Mouse (Mus musculus): ENCODE data around the gene Plagl2. TPM values are rescaled to one million over a fixed set of nuclear protein-coding genes. Genes with fewer than 3 reads are reported as not detected.
A peak's percentile ranks its signal among the peaks of the same experiment; 100 is the strongest.

Plagl2 gene
- polyA plus RNA-seq, 1 experiment = 13.2 TPM

- no peak for TF ChIP-seq POLR2A (IDR thresholded peaks at IDR 0.05; ENCODE audit: insufficient read depth, low read length)
- no peak for TF ChIP-seq CTCF (IDR thresholded peaks at IDR 0.05; ENCODE audit: low read depth, low read length)
- TF ChIP-seq EP300 (IDR thresholded peaks at IDR 0.05; ENCODE audit: insufficient read depth, low read depth, low read length) = no peak
- Histone ChIP-seq H3K9ac (ENCODE audit: low read depth, poor library complexity, severe bottlenecking) (no peak overlapping the region), H3K36me3 (ENCODE audit: control insufficient read depth, insufficient read depth, low read length, poor library complexity, severe bottlenecking) (peaks cover 4% of the 10 kb centered on the region; the same call in 1 of the 2 replicates), H3K4me1 (ENCODE audit: control insufficient read depth, insufficient read depth, low read length) (no peaks in the 10 kb centered on the region), H3K27me3 (ENCODE audit: control insufficient read depth, insufficient read depth, low read length, poor library complexity, severe bottlenecking) (no peaks in the 10 kb centered on the region), H3K4me3 (ENCODE audit: low read depth, low read length) (no peak overlapping the region), H3K27ac (ENCODE audit: insufficient read depth, low read length) (no peak overlapping the region), H3K9me3 (replicated peaks; ENCODE audit: control insufficient read depth, insufficient read depth, low read length, poor library complexity, severe bottlenecking) (no peaks in the 10 kb centered on the region)
Measured at GRCm38 (mm10) chr2:153263053-153263452, 21.8 kb upstream of the Plagl2 start.

- H3K27ac ChIP-seq (ENCODE audit: insufficient read depth, low read length) = no peak overlapping the region
- TF ChIP-seq CTCF (IDR thresholded peaks at IDR 0.05; ENCODE audit: low read depth, low read length) = no peak
- no peak for TF ChIP-seq EP300 (IDR thresholded peaks at IDR 0.05; ENCODE audit: insufficient read depth, low read depth, low read length)
- H3K27me3 ChIP-seq (ENCODE audit: control insufficient read depth, insufficient read depth, low read length, poor library complexity, severe bottlenecking) = no peaks in the 10 kb centered on the region
- no peaks in the 10 kb centered on the region for H3K9me3 ChIP-seq (replicated peaks; ENCODE audit: control insufficient read depth, insufficient read depth, low read length, poor library complexity, severe bottlenecking)
- H3K4me3 ChIP-seq (ENCODE audit: low read depth, low read length) = no peak overlapping the region
- H3K36me3 ChIP-seq (ENCODE audit: control insufficient read depth, insufficient read depth, low read length, poor library complexity, severe bottlenecking) = no peaks in the 10 kb centered on the region
- no peak overlapping the region for H3K9ac ChIP-seq (ENCODE audit: low read depth, poor library complexity, severe bottlenecking)
- H3K4me1 ChIP-seq (ENCODE audit: control insufficient read depth, insufficient read depth, low read length) = no peaks in the 10 kb centered on the region
Measured at GRCm38 (mm10) chr2:153259864-153260674, 18.8 kb upstream of the Plagl2 start.

GRCm38 (mm10) chr2:153259030-153259863 lies 18.0 kb upstream of the Plagl2 start:
- H3K27ac ChIP-seq (ENCODE audit: insufficient read depth, low read length) = no peak overlapping the region
- no peaks in the 10 kb centered on the region for H3K9me3 ChIP-seq (replicated peaks; ENCODE audit: control insufficient read depth, insufficient read depth, low read length, poor library complexity, severe bottlenecking)
- no peak for TF ChIP-seq POLR2A (IDR thresholded peaks at IDR 0.05; ENCODE audit: insufficient read depth, low read length)
- TF ChIP-seq EP300 (IDR thresholded peaks at IDR 0.05; ENCODE audit: insufficient read depth, low read depth, low read length) = no peak
- TF ChIP-seq CTCF (IDR thresholded peaks at IDR 0.05; ENCODE audit: low read depth, low read length) = no peak
- no peaks in the 10 kb centered on the region for H3K27me3 ChIP-seq (ENCODE audit: control insufficient read depth, insufficient read depth, low read length, poor library complexity, severe bottlenecking)
- H3K4me1 ChIP-seq (ENCODE audit: control insufficient read depth, insufficient read depth, low read length) = no peaks in the 10 kb centered on the region
- H3K36me3 ChIP-seq (ENCODE audit: control insufficient read depth, insufficient read depth, low read length, poor library complexity, severe bottlenecking) = no peaks in the 10 kb centered on the region
- no peak overlapping the region for H3K4me3 ChIP-seq (ENCODE audit: low read depth, low read length)
- no peak overlapping the region for H3K9ac ChIP-seq (ENCODE audit: low read depth, poor library complexity, severe bottlenecking)

GRCm38 (mm10) chr2:153256604-153257003 lies 15.4 kb upstream of the Plagl2 start:
- Histone ChIP-seq H3K27ac (ENCODE audit: insufficient read depth, low read length) (no peak overlapping the region), H3K9me3 (replicated peaks; ENCODE audit: control insufficient read depth, insufficient read depth, low read length, poor library complexity, severe bottlenecking) (no peaks in the 10 kb centered on the region), H3K9ac (ENCODE audit: low read depth, poor library complexity, severe bottlenecking) (no peak overlapping the region), H3K36me3 (ENCODE audit: control insufficient read depth, insufficient read depth, low read length, poor library complexity, severe bottlenecking) (no peaks in the 10 kb centered on the region; the same call in 1 of the 2 replicates), H3K4me1 (ENCODE audit: control insufficient read depth, insufficient read depth, low read length) (no peaks in the 10 kb centered on the region), H3K27me3 (ENCODE audit: control insufficient read depth, insufficient read depth, low read length, poor library complexity, severe bottlenecking) (no peaks in the 10 kb centered on the region), H3K4me3 (ENCODE audit: low read depth, low read length) (no peak overlapping the region)
- TF ChIP-seq CTCF (IDR thresholded peaks at IDR 0.05; ENCODE audit: low read depth, low read length) (no peak), POLR2A (IDR thresholded peaks at IDR 0.05; ENCODE audit: insufficient read depth, low read length) (no peak), EP300 (IDR thresholded peaks at IDR 0.05; ENCODE audit: insufficient read depth, low read depth, low read length) (no peak)

GRCm38 (mm10) chr2:153249751-153250150 lies 8.5 kb upstream of the Plagl2 start:
- no peak overlapping the region for H3K4me3 ChIP-seq (ENCODE audit: low read depth, low read length)
- H3K9ac ChIP-seq (ENCODE audit: low read depth, poor library complexity, severe bottlenecking) = no peak overlapping the region
- H3K4me1 ChIP-seq (ENCODE audit: control insufficient read depth, insufficient read depth, low read length) = no peaks in the 10 kb centered on the region
- H3K27me3 ChIP-seq (ENCODE audit: control insufficient read depth, insufficient read depth, low read length, poor library complexity, severe bottlenecking) = no peaks in the 10 kb centered on the region
- no peak for TF ChIP-seq POLR2A (IDR thresholded peaks at IDR 0.05; ENCODE audit: insufficient read depth, low read length)
- TF ChIP-seq EP300 (IDR thresholded peaks at IDR 0.05; ENCODE audit: insufficient read depth, low read depth, low read length) = no peak
- TF ChIP-seq CTCF (IDR thresholded peaks at IDR 0.05; ENCODE audit: low read depth, low read length) = no peak
- H3K9me3 ChIP-seq (replicated peaks; ENCODE audit: control insufficient read depth, insufficient read depth, low read length, poor library complexity, severe bottlenecking) = no peaks in the 10 kb centered on the region
- no peak overlapping the region for H3K27ac ChIP-seq (ENCODE audit: insufficient read depth, low read length)
- peaks cover 6% of the 10 kb centered on the region for H3K36me3 ChIP-seq (ENCODE audit: control insufficient read depth, insufficient read depth, low read length, poor library complexity, severe bottlenecking)

GRCm38 (mm10) chr2:153242156-153242555 lies 930 bp upstream of the Plagl2 start:
- no peak overlapping the region for H3K4me3 ChIP-seq (ENCODE audit: low read depth, low read length)
- TF ChIP-seq EP300 (IDR thresholded peaks at IDR 0.05; ENCODE audit: insufficient read depth, low read depth, low read length) (no peak), CTCF (IDR thresholded peaks at IDR 0.05; ENCODE audit: low read depth, low read length) (no peak), POLR2A (IDR thresholded peaks at IDR 0.05; ENCODE audit: insufficient read depth, low read length) (no peak)
- H3K9me3 ChIP-seq (replicated peaks; ENCODE audit: control insufficient read depth, insufficient read depth, low read length, poor library complexity, severe bottlenecking) = no peaks in the 10 kb centered on the region
- H3K27me3 ChIP-seq (ENCODE audit: control insufficient read depth, insufficient read depth, low read length, poor library complexity, severe bottlenecking) = no peaks in the 10 kb centered on the region
- peak overlapping the region; percentile 91 for H3K9ac ChIP-seq (ENCODE audit: low read depth, poor library complexity, severe bottlenecking)
- no peaks in the 10 kb centered on the region for H3K4me1 ChIP-seq (ENCODE audit: control insufficient read depth, insufficient read depth, low read length)
- no peaks in the 10 kb centered on the region for H3K36me3 ChIP-seq (ENCODE audit: control insufficient read depth, insufficient read depth, low read length, poor library complexity, severe bottlenecking)
- H3K27ac ChIP-seq (ENCODE audit: insufficient read depth, low read length) = no peak overlapping the region
